Mouse (Mus musculus) cortical plate, adult 2 months (tissue): ENCODE measurements around the gene Pdcd4.

Source experiments
- CTCF ChIP-seq: fragments of 200-500 bp; IDR thresholded peaks from 2 replicates; pipeline ENCODE4 v1.5.1; 2011; ENCODE audit warnings: mild to moderate bottlenecking, control low read depth, low read length; ENCODE audit not compliant: insufficient read depth; ENCODE audit errors: extremely low read depth
- POLR2A ChIP-seq: fragments of 200-500 bp; IDR thresholded peaks from 2 replicates; pipeline ENCODE4 v1.6.1; 2011; ENCODE audit warnings: mild to moderate bottlenecking, low read length, control low read depth; ENCODE audit not compliant: insufficient read depth; ENCODE audit errors: extremely low read depth

DNA sequence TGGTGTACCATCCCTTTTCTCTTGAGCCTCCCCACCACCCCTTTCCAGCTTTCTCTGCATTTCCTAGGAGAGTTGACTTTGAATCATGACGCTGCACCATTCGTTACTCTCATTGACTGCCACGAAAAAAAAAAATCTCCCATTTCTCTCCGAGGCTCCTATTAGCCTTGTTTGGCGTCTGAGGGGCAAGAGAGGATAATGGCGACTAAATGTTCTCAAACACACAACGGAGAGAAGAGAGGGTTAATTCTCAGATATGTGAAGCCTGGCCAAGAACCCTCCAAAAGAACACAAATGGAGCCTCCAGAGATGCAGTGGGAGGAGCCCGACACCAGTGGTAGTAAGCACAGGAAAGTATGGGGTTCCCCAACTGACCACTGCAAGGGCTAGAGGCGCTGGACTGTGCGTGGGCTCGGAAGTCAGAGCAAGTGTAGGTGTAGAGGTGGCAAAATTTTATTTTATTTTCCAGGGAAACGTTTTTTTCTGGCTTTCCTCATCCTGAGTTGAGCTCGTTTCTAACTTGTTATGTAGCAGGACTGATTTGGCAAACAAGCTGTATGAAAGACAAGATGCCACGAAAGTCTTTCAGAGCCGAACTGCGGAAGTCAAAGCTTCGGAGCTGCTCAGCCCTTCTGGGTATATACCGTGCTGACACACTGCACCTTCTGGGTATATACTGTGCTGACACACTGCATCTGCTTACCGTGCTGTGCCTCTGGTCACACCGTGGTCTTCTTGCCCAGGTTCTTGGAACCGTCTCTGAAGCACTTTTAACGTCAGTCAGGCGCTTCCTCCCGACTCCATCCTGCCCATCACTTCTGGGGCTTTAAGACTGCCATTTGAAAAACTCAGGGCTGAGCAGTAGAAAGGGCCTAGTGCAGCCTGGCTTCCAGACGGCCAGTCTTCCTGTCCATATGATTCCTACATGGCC, 7.2 kb downstream of the Pdcd4 start:
- TF ChIP-seq POLR2A (no peak), CTCF (no peak)
